Mouse (Mus musculus): ENCODE data around the gene Itgb3bp.

GRCm38 (mm10) chr4:99947192-99947591, 17.6 kb upstream of the Itgb3bp start:
- peak; percentile 52 for TF ChIP-seq CTCF (IDR thresholded peaks at IDR 0.05; ENCODE audit: low read depth)
- TF ChIP-seq EP300 (IDR thresholded peaks at IDR 0.05; ENCODE audit: low read depth) = no peak
